Mouse (Mus musculus) gastrocnemius, postnatal 36 days (tissue): ENCODE measurements at regions not wholly inside any gene's neighbourhood (a gene's known extent, or its start where the extent isn't known, plus 50 kb on each side); places are given as distances from the start of the nearest gene placed in this dataset.

Source experiments
- DNase-seq, 2 experiments: peaks; one replicate each; pipeline ENCODE4 v3.0.0; 2022
- intact Hi-C: fragments of 180-260 bp; cut with DNase I; formaldehyde crosslinking; loops from one replicate; pipeline ENCODE4 v1.15.1; 2025

DNA sequence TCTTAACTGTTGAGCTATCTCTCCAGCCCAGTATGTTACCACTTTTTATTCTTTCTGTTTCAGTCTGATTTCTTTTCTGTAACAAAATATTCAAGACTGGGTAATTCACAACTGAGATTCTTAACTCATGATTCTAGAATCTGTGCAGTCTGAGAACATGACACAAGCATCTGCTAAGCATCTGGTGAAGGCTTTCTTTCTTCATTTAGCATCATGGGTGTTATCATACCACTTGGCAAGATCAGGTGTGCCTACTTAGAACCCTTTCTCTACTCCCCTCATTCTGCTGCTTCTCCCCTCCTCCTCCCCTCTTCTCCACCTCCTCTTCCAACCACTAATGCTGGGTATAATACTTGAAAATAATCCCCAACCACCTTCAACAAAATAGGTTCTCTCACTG lies 62.1 kb upstream of the Pfn2 start:
- intact Hi-C loops, result no loop called here
- no peak for DNase-seq

DNA sequence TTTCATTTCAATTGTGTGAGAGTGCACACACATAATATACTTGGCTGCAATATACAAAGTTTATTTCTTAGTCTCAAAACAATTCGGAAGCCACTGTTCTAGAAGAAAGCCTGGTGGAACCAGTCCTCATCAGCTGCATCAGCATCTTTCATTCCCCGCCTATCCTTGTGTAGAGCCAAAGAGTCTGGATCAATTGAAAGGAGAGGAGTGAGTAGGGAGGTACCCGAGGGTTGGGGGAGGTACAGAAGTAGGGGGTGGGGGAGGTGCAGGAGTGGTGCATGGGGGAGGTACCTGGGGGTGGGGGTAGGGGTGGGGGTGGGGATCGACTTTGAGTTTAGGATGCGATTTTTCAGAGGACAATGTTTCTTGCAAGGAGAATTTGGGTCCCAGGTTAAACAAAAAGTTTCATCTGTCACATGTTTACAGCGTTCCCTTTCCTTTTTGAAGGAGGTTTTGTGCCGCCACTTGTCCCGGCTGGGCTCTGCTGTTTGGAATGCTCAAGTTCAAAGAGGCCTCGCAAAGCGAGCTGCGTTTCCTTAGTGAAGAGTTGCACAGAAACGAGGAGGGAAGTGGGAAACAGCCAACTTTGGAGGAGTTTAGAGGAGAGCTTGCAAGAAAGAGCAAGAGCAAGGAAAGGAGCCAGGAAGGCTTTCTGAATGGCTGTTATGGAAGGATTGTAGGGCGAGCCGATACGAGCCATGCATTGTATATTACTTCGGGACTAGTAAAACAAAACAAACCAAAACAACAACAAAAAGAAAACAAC lies 64.1 kb upstream of the Pfn2 start:
- intact Hi-C loops, result no loop called here

DNA sequence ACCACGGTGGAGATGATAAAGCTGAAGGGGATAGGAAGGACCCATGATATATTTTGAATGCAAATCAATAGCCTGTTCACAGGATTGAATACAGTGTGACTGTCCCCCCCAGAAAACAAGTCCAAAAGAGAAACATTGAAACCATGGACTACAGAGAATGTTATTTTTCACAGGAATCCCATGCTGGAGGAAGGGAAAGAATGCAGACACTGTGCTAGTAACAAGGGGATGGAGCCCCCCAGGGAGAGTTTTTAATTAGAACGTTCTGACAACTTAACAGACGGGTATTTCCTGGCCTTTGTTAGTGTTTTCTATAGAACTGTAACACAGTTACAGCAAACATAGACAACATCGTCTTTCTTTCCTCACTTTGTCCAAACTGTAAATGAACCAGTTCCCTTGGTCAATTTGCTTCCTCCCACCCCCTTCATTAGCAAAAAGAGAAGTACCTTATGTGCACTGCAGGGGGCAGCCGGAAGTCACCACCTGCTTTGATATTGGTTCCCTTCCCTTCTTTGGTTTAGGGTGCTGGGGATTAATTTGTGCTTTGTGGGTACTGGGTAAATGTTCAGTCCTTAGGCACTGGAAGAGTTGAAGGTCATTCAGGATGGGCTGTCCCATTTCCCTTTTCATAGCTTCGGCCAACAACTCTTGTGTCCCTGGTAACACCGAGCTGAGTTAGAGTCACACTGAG lies 64.9 kb upstream of the Pfn2 start:
- intact Hi-C loops, result no loop called here
- DNase-seq, result no peak

More for the DNA sequence above, 64.1 kb upstream of the Pfn2 start:
- DNase-seq, result no peak

DNA sequence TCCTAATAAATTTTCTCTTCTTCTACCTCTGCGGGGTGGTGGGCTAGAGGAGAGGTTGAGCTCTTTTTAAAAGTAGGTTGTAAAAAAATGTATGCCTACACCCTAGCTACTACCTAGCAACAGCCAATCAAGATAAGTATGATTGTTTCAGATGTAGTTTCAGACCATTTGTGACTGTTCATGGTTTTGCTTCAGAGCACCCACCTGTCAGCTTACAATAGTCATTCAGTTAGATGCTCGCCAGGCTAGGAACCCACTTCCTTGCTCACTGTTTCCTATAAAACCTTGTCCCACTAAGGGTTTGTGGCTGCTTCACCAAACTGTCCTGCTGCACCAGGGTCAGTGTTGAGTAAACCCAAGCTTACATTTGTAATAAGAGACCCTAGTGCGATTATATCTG lies 66.8 kb upstream of the Pfn2 start:
- intact Hi-C loops, result no loop called here
- no peak for DNase-seq

DNA sequence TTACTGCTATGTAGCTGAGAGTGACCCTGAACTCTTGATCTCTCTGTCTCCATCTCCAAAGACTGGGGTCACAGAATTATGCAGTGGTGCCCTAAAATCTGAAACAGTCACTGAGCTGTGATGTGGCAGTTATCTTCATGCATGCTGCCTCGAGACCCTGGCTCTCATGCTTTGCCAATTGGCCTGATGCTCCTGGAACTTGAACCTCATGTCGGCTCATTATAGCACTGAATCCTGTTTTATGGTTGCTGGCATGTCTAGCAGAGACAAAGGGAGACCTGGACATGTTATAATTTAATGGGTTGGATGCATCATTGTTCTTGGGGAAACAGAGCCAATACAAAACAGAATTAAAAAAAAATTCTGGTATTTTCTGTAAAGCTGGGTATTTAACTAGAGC lies 71.0 kb upstream of the Pfn2 start:
- no peak for DNase-seq
- intact Hi-C loops, result no loop called here

DNA sequence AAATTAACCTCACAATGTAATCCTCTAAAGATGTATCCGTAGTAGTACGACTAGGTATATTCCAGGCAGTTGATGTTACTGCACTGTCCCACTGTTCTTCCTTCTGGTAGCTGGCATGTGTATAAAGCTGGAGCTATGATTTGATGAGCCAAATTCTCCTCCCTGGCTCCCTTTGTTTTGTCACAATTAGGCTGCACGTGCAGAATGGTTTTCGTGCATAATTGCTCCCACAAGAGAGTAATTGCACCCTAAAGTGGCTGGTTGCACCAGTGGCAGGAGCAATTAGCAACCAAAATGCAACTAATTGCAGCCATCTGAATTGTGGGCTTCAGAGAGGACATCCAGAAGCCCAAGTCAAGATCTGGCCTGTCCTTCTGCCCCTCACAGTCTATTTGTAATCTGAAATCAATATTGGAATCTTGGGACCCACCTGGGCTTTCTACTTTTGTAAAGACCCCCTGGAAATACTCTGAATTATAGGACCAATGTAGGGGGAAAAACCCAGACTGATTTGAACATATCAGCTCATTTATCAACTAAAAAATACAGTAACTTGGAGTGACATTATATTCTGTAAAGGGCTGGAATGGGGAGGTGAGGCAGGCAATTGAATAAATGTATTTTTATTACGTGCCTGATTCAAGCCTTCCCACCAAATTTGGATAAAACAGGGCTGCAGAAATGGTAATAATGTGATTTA lies 71.7 kb upstream of the Pfn2 start:
- intact Hi-C loops, result no loop called here
- no peak for DNase-seq

DNA sequence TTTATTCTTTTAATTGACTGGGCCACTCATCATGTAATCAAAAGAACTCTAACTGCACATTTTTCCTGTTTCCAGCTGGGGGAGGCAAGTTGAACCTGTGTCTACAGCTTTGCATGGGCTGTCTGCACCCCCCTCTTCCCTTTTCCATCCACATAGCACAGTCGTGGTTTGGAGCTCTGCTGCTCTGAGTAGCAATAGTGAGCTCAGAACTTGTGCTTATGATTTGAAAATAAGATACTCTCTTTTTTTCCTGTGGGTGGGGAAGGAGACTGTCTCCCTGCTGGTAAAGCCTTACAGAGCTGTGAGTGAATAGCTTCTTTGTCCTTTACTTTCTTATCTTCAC lies 72.2 kb upstream of the Pfn2 start:
- intact Hi-C loops, result no loop called here
- no peak for DNase-seq

DNA sequence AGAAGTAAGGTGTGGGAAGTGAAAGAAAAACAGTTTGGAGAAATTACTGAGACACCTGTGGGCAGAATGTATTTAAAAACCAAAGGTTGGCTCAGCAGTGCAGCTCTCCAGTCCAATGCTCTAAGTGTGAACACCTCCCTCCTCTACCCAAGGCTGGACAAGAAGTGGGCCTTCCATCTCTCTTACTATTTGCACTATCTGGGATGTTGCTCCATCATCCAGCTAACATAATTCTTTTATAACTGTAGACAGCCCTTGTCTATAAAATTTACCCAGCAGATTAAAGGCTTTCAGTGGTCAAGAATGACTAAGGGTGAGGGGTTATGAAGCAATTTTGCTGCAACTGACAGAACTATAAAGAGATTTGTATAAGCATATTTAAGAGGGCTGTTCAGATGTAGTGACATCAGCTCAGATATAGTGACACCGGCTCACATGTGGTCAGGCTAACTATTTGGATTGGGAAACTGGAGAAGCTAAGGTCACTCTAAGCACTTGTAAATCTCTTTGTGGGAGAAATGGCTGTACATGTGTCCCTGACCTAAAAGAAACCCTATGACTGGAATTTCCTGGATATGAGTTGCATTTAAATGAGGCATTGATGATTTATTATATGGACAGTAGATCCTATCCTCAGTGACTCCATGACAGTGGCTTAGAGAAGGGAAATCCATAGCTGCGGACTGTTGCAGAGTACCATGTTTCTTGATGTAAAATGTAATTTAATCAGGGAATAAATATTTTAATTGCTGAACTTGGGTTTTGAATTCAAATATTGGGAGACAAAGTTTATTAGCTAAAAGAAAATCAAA lies 73.4 kb upstream of the Pfn2 start:
- DNase-seq, result no peak
- intact Hi-C loops, result no loop called here

DNA sequence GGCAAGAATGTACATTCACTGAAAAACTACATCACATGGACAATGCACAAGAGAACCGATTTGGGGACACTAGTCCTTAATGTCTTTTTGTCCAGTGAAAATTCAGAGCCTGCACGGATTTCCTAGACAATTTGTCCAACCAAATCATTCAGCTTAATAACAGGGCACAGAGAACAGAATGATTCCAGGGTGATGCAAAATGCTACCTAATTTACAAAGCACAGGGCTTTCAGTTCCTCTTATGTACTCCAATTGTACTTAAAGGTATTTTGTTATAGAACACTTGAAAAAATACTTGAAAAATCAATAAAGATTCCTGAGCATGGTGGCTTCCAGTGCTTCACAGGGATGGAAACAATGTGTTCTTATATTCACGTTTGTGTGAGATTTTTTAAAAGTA lies 75.2 kb upstream of the Pfn2 start:
- intact Hi-C loops, result no loop called here
- no peak for DNase-seq

DNA sequence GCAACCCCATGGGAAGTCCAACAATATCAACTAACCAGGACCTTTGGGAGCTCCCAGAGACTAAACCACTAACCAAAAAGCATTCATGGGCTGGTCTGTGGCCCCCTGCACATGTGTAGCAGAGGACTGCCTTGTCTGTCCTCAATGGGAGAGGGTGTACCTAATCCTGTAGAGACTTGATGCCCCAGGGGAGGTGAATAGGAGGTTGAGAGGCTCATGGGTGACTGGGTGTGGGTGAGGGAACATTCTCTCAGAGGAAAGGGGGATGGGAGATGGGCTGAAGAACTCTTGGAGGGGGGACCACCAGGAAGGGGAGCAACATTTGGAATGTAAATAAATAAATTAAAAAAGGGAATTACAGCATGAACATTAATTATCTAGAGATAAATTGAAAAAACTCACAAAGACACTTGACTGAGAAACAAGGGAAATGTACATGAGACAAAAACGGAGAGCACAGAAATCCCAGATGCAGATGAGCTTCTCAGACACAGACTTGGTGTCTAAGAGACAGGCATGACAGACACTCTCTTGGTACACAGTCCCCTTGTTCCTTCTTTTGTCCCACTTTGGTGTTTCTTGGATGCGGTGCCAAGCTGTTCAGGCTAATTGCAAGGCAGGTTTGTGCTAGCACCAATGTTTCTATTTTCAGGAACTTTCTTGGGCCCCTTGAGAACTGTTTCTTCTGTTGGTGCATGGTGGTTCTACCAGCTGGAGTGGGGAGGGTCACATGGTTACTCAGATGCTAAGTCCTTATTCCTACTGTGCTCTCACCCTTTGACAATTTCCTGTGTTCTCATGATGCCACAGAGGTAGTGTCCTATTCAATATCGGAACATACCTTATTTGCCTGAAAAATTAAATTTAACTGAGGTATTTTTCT lies 85.0 kb upstream of the Pfn2 start:
- DNase-seq, result no peak
- intact Hi-C loops, result no loop called here

DNA sequence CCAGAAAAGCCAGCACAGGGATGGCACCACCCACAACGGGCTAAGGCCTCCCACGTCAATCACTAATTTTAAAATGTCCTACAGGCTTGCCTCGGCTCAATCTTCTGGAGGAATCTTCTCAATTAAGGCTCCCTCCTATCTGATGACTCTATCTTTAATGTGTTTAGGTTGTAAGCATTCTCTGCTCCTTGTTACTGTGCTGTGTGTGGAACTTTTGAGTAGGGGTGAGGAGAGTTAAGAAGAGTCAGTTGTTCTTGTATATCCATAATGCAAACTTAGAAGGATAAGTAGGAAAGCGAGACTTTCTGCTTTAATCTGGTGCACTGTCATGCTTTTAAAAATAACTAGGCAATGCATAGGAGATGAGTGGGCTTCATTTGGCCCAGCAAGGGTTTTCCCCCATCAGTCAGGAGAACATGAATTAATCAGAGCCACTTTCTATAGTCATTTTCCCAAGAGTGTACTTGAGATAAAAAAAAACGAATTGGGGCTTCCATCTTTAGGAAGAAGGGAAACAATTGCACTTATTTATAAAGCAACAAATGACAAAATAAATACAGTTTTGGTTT lies 87.2 kb upstream of the Pfn2 start:
- intact Hi-C loops, result no loop called here
- DNase-seq, result no peak

DNA sequence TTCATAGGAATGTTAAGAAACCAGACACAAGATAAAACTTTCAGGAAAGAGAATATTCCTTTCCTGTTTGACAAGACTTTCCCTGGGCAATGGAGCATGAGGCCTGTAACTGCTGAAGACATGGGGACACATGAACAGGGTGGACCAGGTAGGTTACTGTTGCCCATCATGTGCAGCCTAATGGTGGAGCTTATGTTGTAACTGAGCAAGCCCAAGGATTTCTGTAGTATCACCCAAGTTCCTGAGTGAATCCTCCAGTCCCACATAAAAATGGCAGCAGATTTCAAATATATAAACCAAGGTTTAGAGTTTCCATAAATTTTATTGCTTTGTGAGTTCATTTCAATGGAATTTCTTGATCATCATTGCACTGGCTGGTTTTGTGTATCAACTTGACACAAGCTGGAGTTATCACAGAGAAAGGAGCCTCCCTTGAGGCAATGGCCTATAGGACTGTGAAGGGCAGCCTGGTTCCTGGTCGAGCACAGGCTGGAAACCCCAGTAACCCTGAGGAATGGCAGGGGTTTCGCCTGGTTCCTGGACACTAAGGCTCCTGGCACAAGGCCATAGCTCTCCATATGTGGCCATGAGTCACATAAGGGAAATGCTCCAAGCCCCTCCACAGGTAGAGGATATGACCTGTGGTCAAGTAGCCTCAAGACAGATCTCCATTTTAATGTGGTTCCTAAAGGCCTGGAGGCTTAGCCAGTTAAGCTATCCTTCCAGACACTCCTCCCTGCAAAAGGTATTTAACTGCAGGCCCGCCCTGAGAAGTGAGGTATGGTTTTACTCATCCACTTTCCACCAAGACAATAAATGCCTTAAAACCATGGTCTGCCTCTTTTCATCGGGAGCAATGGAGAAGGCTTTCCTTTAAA lies 92.9 kb upstream of the Pfn2 start:
- intact Hi-C loops, result no loop called here
- DNase-seq, result no peak

DNA sequence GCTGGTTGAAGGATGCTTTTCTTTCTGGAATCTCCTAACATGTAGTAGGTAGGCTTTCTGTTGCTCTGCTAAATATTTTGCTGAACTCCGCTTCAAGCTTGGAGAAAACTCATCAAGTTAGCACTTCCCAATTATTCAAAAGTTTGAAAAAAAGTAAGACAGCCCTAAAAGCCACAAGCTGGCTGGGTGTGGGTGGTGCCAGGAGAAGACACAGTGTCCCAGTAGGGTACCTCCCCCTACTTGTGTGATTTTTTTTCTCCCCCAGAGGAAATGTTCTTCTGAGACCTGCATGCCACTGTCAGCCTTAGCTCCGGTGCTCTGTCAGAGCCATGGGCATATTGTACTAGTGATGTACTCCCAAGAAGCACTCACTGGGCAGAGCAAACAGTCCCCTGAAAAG lies 96.8 kb upstream of the Pfn2 start:
- intact Hi-C loops, result no loop called here
- no peak for DNase-seq

DNA sequence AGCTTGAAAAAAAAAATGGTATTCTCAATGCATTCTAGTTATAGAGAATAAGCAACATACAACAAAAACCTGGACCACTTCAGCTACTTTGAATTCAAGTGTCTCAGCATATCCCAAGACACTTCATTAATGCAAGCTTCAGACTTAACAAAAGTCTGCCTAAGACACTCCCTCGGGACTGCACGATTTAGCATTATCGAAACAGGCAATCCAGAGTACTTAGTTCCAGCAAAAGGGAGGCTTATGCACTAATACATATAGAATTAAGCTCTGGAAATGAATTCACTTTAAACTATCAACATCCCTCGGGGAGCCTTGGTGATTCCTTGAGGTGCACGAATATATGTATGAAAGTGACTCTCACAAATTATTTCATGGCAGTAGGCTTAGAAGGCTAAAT lies 97.9 kb upstream of the Pfn2 start:
- DNase-seq, result no peak
- intact Hi-C loops, result no loop called here

DNA sequence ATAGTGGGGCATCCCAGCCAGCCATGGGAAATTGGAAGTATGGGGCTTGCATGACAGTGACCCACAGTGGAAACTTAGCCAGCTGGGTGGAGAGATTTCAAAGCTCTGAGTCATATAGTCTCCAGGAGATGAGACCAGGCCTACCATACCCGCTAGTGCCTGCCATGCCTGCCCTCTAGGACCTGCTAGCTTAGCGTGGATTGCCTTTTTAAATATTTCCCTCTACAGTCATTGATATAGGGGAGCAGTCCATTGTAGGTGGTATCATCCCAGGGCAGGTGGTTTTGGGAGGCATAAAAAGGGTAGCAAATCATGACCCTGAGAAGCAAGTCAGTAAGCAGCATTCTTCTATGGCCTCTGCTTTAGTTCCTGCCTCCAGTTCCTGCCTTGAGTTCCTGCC lies 99.5 kb upstream of the Pfn2 start:
- intact Hi-C loops, result no loop called here
- DNase-seq, result no peak

DNA sequence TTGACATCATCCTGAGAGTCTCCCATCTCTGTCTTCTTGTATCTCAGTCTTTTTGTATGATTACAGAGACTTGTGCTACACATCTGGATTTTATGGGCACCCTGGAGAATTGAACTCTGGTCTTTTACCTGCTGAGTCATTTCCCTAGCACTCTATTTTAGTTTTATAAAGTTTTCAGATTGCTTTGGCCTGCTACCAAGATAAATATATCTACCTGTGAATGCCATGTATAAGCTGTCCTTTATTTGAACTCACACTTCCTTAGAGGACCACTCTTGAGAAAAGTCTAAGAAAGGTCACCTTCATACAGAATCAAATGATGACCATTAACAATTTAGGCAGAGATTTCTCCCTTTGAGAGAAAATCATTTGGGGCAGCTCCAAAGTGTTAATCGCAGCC lies 100.8 kb upstream of the Pfn2 start:
- intact Hi-C loops, result no loop called here
- DNase-seq, result no peak

DNA sequence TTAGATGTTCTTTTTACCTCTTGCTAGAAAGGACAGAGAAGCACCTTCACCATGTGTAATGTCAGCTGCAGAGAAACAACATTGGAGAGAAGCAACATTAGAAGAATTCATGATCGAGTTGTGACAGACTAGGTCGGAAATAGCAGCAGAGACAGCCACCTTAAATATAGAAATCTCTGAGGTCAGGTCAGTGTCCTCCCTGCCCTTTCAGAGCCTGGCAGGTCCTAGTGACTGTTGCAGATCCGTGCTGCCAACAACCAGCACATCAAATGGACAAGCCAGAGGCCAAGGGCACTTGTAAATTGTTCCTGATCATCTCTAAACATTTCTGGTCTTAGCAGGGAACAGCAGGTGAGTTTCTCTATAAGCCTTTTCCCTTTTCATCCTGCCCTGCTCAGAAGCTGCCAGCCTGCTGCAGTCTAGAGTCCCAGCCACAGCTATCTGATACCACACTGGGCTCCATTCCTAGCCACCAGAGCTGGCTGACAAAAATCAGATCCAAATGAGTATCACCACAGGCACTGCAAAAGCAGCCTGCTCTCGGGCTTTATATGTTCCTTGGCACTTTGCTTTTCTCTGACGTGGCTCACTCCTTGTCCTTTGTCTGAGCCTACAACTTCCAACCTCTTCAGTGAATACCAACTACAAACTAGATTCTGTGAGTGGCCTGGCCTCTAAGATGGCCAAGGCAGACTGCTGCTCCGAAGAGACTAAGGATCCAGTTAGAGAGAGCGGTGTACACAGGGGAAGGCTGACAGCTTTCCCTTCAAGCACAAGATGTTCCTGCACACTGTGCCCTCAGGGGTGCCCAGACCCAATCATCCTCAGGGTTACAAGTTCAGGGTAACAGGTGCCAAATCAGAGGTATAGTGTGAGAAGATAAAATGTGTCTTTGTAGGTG lies 102.8 kb upstream of the Pfn2 start:
- DNase-seq, result peak; percentile 20 to 41
- intact Hi-C loops, result loop anchor here (2.0 kb wide), 1 partner anchor 104 kb away; no protein-coding TSS in a partner anchor

DNA sequence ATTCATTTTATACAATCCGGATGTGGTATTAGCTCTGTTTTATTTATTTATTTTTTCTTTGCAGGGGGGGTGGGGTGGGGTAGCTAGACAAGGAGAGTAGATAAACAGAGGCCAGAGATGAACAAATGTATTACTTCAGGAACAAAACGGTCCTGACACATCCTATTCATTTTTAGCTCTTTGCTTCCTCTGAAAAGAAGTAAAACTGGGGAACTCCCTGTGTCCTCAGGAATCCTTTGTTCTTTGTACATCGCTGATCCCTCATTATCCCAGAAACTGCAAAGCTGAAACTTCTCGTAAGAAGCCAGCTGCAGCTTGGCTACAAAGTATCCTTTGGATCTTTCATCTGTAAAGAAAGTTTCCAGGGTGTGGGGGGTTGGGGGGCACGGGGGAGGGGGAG lies 103.6 kb upstream of the Pfn2 start:
- intact Hi-C loops, result loop anchor here (2.0 kb wide), 1 partner anchor 105 kb away; no protein-coding TSS in a partner anchor
- DNase-seq, result no peak
